Mouse (Mus musculus) hindbrain, embryonic 15.5 days (tissue): ENCODE results near the gene Pomt1. TPM values are rescaled to one million over a fixed set of nuclear protein-coding genes. Genes with fewer than 3 reads are reported as not detected.

Source experiments
- ATAC-seq: fragments of 200-750 bp; cut with Nextera tagmentation; 2 replicates; pipeline ENCODE4 v1.8.0; 2017; ENCODE audit warnings: low read depth, moderate number of reproducible peaks, moderate TSS enrichment; ENCODE audit not compliant: low FRiP score
- H3K27ac ChIP-seq: fragments of 300-500 bp; sonication (generic); replicated peaks from 2 replicates; pipeline ENCODE4 v1.5.1; 2015; ENCODE audit warnings: mild to moderate bottlenecking, inconsistent platforms
- H3K27me3 ChIP-seq: fragments of 300-500 bp; sonication (generic); 2 replicates; pipeline ENCODE4 v1.6.1; 2015; ENCODE audit warnings: control low read depth, inconsistent platforms
- H3K36me3 ChIP-seq: fragments of 300-500 bp; sonication (generic); 2 replicates; pipeline ENCODE4 v1.6.1; 2015; ENCODE audit warnings: control low read depth, inconsistent platforms
- H3K4me1 ChIP-seq: fragments of 300-500 bp; sonication (generic); replicated peaks from 2 replicates; pipeline ENCODE4 v1.6.1; 2015; ENCODE audit warnings: control low read depth, inconsistent platforms
- H3K4me2 ChIP-seq: fragments of 300-500 bp; sonication (generic); 2 replicates; pipeline ENCODE4 v1.6.1; 2015; ENCODE audit warnings: moderate library complexity, mild to moderate bottlenecking, inconsistent platforms
- H3K4me3 ChIP-seq: fragments of 300-500 bp; sonication (generic); 2 replicates; pipeline ENCODE4 v1.5.1; 2015; ENCODE audit warnings: mild to moderate bottlenecking, inconsistent platforms
- H3K9ac ChIP-seq: fragments of 300-500 bp; sonication (generic); 2 replicates; pipeline ENCODE4 v1.6.1; 2015; ENCODE audit warnings: inconsistent platforms
- H3K9me3 ChIP-seq: fragments of 300-500 bp; sonication (generic); 2 replicates; pipeline ENCODE4 v1.6.1; 2016; ENCODE audit warnings: control low read depth, inconsistent platforms
- WGBS: fragments of 180-500 bp; shearing (Covaris S2); methylation state at CpG from one replicate; pipeline ENCODE4 v1.1.7; 2015; 5-methylcytosine and 5-hydroxymethylcytosine counted together
- polyA plus RNA-seq: library from polyadenylated mRNA; unstranded; fragments of >200 nt; fragmentation: Nextera tagmentation; extraction: Ambion mirVana; gene quantifications from 2 replicates; pipeline ENCODE4 v1.2.1, GENCODE M21; 2015

Pomt1 gene
- polyA plus RNA-seq, 1 experiment from 2014 or later: 33.6 TPM

DNA sequence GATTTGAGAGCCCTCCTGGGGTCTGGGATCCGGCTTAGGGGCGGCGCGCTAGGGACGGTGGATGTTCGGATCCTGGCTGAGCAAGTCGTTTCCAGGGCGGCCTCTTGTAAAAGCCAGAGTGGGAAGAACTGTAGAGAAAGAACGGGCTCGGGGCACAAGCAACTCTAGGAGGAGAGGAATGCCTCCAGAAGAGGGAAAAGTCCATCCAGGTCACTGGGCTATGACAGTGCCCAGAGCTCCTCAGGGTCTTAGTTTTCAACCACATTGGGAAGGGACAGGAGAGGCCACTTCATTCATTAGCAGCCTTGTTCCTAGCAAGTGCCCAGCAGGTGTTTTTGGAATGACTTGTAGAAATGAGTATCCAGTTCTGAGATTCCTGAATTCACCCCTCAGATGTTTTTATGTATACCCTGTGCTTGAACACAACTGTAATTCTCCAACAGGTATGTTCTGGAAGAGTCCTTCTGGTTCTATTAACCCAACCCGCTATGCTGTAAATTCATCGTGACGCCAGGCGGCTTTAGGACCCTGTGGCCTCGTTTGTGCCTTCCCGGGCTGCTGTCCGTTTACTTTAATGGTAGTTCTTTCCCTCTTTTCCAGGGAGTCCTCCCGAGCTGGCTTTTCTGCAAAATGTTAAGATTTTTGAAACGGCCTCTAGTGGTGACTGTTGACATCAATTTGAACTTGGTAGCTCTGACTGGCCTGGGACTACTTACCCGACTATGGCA lies 534 bp downstream of the Pomt1 start:
- Histone ChIP-seq H3K9ac (peak overlapping the region; percentile 57), H3K4me3 (peak overlapping the region; percentile 64), H3K36me3 (peaks cover 23% of the 10 kb centered on the region), H3K27me3 (no peaks in the 10 kb centered on the region), H3K4me1 (peaks cover 25% of the 10 kb centered on the region), H3K4me2 (peak overlapping the region; percentile 93), H3K27ac (peak overlapping the region; percentile 83), H3K9me3 (no peaks in the 10 kb centered on the region)
- ATAC-seq: peak; percentile 36; the same call in 1 of the 2 replicates
- WGBS: under 1% methylated on average over 20 of the region's 20 CpGs

DNA sequence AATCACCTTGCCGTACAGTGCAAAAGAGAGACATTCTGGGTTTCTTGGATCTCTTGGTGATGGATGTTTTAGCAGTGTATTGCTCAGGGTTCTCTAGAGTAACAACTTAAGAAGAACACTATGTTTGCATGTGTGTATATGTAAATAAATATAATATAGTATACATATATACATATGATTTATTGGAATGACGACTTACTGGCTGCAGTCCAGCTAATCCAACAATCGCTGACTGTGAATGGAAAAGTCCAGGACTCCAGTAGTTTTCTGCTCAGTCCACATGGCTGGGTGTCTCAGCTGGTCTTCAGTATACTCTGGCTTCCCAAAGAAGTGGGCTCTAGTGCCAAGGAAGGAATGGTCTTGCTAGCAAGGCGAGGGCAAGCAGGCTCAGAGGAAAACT lies 1.2 kb downstream of the Pomt1 start:
- H3K9ac ChIP-seq: peak overlapping the region; percentile 57; the same call in 1 of the 2 replicates
- H3K4me3 ChIP-seq: peak overlapping the region; percentile 64
- 41% methylated on average over 4 of the region's 4 CpGs for WGBS
- no peak for ATAC-seq
- H3K4me2 ChIP-seq: peak overlapping the region; percentile 93
- peak overlapping the region; percentile 83; the same call in 1 of the 2 replicates for H3K27ac ChIP-seq
- no peaks in the 10 kb centered on the region for H3K9me3 ChIP-seq
- peaks cover 25% of the 10 kb centered on the region for H3K4me1 ChIP-seq
- peaks cover 22% of the 10 kb centered on the region for H3K36me3 ChIP-seq
- H3K27me3 ChIP-seq: no peaks in the 10 kb centered on the region

DNA sequence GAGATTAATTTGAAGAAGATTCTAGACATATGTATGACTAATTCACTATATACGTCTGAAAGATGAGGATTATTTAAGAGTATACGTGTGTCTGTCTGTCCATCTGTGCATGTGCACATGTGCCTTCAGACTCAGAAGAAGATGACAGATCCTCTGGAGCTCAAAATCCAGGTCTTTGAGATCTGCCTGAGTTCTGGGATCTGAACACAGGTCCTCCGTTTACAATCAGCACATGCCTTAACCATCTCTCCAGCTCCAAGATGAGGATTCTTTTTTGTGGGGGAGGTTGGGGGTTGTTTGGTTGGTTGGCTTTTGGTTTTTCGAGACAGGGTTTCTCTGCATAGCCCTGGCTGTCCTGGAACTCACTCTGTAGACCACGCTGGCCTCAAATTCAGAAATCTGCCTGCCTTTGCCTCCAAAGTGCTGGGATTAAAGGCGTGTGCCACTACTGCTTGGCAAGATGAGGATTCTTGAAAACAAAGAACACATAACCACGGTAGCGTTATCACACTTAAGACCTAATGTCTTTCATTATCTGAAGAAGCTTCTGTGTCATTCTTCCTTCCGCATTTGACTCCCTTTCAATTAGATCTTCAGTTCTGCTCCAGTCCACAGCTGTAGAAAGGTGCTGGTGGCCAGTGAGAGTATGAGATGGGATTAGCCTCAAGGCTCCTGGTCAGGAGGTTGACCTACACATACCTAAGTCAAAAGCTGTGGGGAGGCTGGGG lies 2.5 kb downstream of the Pomt1 start:
- no peak for ATAC-seq
- WGBS: 95% methylated on average over 9 of the region's 9 CpGs

DNA sequence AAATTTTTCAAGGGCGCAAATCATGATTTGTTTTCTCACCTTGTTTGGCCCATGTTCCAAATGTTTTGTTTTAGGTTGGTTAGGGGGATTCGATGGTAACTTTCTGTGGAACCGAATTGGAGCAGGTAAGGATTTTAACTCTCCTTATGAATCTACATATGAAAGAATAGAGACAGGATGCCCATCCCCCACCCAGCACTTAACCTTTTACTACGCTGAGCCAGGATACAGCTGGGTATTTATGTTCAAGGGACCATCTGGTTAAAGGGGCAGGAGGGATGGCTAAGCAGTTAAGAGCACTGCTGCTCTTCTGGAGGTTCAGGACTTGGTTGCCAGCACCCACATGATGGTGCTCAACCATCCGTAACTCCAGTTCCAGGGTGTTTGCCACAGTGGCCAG lies 4.2 kb downstream of the Pomt1 start:
- Histone ChIP-seq H3K4me3 (no peak overlapping the region), H3K36me3 (peaks cover 33% of the 10 kb centered on the region), H3K9ac (no peak overlapping the region), H3K4me2 (no peak overlapping the region), H3K27ac (no peak overlapping the region), H3K4me1 (peaks cover 16% of the 10 kb centered on the region), H3K9me3 (no peaks in the 10 kb centered on the region), H3K27me3 (no peaks in the 10 kb centered on the region)
- WGBS: 82% methylated on average over 5 of the region's 5 CpGs
- ATAC-seq: no peak

More for the DNA sequence above, 2.5 kb downstream of the Pomt1 start:
- Histone ChIP-seq H3K27me3 (no peaks in the 10 kb centered on the region), H3K36me3 (peaks cover 23% of the 10 kb centered on the region), H3K9me3 (no peaks in the 10 kb centered on the region), H3K4me2 (no peak overlapping the region), H3K27ac (no peak overlapping the region), H3K9ac (no peak overlapping the region), H3K4me3 (no peak overlapping the region), H3K4me1 (peaks cover 25% of the 10 kb centered on the region)

DNA sequence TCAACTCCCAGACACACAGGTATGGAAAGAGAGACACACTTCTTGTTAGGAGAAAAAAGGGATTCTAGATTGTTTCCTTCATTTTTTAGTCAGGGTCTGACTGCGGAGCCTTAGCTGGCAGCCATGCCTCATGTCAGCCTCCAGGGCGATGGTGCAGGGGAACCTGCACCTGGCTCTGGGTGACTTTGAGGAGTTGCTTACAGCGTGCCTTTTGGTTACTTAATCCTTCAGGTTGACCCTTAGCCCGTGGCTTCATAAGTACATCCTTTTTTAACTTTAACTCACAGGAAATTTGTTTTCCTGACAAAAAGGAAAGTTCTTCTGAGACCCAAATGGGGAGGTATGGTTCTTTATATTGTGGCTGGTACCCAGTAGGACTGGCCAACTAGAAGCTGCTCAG lies 6.6 kb downstream of the Pomt1 start:
- no peaks in the 10 kb centered on the region for H3K9me3 ChIP-seq
- no peaks in the 10 kb centered on the region for H3K27me3 ChIP-seq
- no peak overlapping the region for H3K27ac ChIP-seq
- 91% methylated on average over 4 of the region's 4 CpGs for WGBS
- ATAC-seq: no peak
- no peak overlapping the region for H3K9ac ChIP-seq
- no peak overlapping the region for H3K4me2 ChIP-seq
- H3K4me3 ChIP-seq: no peak overlapping the region
- peaks cover 2% of the 10 kb centered on the region; the same call in 1 of the 2 replicates for H3K4me1 ChIP-seq
- H3K36me3 ChIP-seq: peaks cover 44% of the 10 kb centered on the region

DNA sequence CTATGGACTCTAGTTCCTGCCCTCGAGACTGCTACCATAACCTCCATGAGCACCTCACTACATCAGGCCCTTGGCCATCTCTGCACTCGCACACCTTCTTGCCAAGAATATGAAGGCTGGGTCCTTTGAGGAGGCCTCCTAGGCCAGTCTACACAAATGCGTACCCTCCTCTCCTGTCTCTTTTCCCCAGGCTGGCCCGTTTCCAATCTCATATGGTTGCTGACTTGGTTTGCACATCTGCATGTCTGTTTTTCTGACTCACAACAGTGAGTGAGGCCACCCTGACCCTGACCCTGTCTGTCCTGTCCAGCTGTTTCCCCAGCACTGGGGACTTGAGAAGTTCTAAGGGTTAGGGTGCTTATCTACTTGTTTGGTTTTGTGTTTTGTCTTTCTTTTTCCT lies 10.4 kb downstream of the Pomt1 start:
- H3K36me3 ChIP-seq: peaks cover 55% of the 10 kb centered on the region
- no peak for ATAC-seq

DNA sequence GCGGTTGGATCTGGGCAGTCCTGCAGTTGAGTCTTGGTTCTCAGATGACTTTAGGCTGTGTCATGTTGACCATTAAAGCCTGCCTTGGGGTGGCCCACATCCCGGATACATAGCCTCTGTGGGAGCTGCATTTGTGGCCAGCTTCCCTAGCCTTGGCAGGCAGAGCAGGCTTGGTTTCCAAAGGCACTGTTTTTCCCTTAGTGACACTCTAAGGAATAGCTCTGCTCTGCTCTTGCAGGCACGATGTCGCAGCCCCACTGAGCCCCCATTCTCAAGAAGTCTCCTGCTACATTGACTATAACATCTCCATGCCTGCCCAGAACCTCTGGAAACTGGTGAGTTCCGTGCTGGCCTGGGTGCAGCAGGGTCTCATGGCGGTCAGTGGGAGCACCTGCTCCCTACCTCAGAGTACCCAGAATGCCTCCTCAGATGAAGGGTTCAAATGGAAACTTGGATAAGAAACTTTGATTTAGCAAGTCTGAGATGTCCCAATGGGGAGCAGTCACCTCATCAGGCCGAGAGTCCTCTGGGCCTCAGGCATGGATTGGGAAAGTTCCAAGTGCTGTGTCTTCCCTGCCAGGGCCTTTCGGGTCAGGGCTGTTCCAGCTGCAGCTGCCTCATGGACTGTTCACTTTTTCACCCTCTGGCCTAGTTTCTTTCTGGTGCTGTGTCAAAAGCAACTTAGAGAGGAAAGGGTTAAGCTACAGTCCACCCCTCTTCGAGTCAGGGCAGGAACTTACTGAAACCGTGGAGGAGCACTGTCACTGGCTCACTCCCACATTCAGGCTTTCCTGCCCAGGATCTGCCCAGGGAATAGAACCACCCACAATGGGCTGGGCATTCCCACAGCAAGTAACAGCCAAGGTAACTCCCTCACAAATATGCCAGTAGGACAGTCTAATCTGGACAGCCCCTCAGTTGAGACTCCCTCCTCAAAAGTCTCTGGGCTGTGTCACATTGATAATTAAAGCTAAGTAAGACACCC lies 12.3 kb downstream of the Pomt1 start:
- Histone ChIP-seq H3K4me3 (no peak overlapping the region), H3K9ac (no peak overlapping the region), H3K27ac (no peak overlapping the region), H3K27me3 (no peaks in the 10 kb centered on the region), H3K4me1 (no peaks in the 10 kb centered on the region), H3K36me3 (peaks cover 54% of the 10 kb centered on the region), H3K4me2 (no peak overlapping the region), H3K9me3 (no peaks in the 10 kb centered on the region)
- 85% methylated on average over 10 of the region's 10 CpGs for WGBS
- no peak for ATAC-seq

More for the DNA sequence above, 10.4 kb downstream of the Pomt1 start:
- H3K4me1 ChIP-seq: no peaks in the 10 kb centered on the region
- no peak overlapping the region for H3K4me2 ChIP-seq
- H3K4me3 ChIP-seq: no peak overlapping the region
- no peaks in the 10 kb centered on the region for H3K27me3 ChIP-seq
- no peak overlapping the region for H3K27ac ChIP-seq
- H3K9ac ChIP-seq: no peak overlapping the region
- 90% methylated on average over 4 of the region's 4 CpGs for WGBS
- H3K9me3 ChIP-seq: no peaks in the 10 kb centered on the region

DNA sequence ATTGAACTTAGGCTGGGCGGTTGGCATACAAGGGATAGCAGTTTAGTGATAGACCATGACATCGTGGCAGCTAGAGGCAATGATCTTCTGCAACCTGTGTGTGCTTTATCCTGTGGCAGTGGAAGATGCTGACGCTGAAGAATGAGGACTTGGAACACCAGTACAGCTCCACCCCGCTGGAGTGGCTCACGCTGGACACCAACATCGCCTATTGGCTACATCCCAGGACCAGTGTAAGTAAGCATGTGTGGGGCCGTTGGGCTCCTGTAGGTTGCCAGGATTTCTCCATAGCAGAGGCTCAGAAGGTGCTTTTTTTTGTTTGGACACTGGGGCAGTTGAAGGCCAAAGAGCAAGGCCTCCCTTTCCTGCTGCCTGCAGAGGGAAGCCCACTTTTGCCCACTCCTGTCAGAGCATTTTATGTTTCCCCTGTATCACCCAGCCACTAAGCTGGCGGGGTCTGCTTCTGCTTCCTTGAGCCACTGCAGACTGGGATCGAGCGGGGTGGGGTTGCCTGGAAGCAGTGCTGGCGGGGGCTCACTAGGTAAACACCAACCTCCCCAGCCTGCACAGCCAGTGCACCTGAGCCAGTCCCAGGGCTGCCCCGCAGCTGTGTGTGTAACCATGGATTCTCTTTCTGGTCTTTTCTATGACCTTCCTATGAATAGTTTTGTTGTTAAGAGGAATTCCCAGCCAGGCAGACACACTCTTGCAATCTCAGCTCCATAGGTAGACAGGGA lies 15.6 kb downstream of the Pomt1 start:
- no peak overlapping the region for H3K27ac ChIP-seq
- no peak overlapping the region for H3K4me2 ChIP-seq
- no peak overlapping the region for H3K4me3 ChIP-seq
- WGBS: 88% methylated on average over 12 of the region's 12 CpGs
- no peaks in the 10 kb centered on the region for H3K4me1 ChIP-seq
- ATAC-seq: no peak
- H3K36me3 ChIP-seq: peaks cover 60% of the 10 kb centered on the region
- H3K9ac ChIP-seq: no peak overlapping the region
- no peaks in the 10 kb centered on the region for H3K9me3 ChIP-seq
- H3K27me3 ChIP-seq: no peaks in the 10 kb centered on the region

DNA sequence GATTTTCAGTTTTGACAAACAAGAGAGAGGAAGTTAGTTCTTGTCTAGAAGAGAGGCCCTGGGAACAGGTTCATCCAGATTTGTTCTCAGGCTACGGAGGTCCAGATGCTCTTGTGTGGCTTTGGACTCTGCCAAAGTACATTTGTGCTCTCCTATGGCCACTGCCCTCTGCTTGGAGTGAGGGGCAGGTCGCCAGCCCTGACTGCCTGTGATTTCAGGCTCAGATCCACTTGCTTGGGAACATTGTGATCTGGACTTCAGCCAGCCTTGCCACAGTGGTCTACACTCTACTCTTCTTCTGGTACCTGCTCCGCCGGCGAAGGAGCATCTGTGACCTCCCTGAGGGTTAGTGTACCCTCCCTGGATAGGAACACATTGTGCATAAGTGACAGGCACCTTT lies 16.3 kb downstream of the Pomt1 start:
- no peak overlapping the region for H3K4me2 ChIP-seq
- no peaks in the 10 kb centered on the region for H3K27me3 ChIP-seq
- ATAC-seq: no peak
- H3K27ac ChIP-seq: no peak overlapping the region
- H3K36me3 ChIP-seq: peaks cover 61% of the 10 kb centered on the region
- H3K9ac ChIP-seq: no peak overlapping the region
- WGBS: 94% methylated on average over 5 of the region's 5 CpGs
- no peaks in the 10 kb centered on the region for H3K9me3 ChIP-seq
- H3K4me3 ChIP-seq: no peak overlapping the region
- H3K4me1 ChIP-seq: no peaks in the 10 kb centered on the region

DNA sequence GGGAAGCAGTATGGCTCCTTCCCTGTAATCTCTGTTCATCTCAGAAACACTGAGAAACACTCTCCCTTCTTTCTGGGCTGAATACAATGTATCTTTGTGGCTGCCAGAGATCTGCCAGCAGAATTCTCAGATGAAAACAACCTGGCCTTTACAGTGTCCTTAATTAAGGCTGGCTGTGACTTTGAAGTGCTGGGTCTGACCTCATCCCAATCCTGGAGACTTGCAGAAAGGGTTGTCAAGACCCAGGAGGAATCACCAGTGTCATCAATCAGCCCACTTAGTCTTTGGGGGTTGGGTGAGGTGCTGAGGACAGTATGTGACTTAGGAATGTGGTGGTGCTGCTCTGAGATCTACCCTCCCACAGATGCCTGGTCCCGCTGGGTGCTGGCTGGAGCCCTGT lies 17.0 kb downstream of the Pomt1 start:
- ATAC-seq: no peak
- H3K36me3 ChIP-seq: peaks cover 59% of the 10 kb centered on the region
- H3K4me2 ChIP-seq: no peak overlapping the region
- H3K9me3 ChIP-seq: no peaks in the 10 kb centered on the region
- WGBS: 100% methylated on average over 1 of the region's 1 CpGs
- no peaks in the 10 kb centered on the region for H3K27me3 ChIP-seq
- H3K9ac ChIP-seq: no peak overlapping the region
- no peak overlapping the region for H3K27ac ChIP-seq
- no peak overlapping the region for H3K4me3 ChIP-seq
- peaks cover 2% of the 10 kb centered on the region; the same call in 1 of the 2 replicates for H3K4me1 ChIP-seq

DNA sequence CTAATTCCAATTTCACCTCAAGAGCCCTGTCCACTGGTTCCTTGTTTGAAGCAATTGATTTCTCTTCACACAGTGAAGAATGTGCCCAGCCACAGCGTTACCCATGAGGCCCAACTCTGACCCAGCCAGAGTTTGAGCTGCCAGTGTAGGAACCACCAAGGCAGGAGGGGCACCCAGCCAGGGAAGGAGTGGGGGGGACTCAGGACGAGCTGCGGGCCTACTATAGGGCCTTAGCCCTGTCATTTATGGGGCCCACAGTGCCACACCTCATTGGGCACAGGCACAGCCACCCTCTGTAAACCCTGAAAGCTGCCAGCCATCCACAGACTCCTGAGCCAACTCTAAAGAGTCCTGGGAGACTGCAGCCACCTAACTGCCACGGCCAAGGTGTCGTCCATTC lies 18.2 kb downstream of the Pomt1 start:
- H3K4me3 ChIP-seq: no peak overlapping the region
- H3K4me1 ChIP-seq: peaks cover 13% of the 10 kb centered on the region
- no peak overlapping the region for H3K27ac ChIP-seq
- H3K36me3 ChIP-seq: peaks cover 55% of the 10 kb centered on the region
- no peaks in the 10 kb centered on the region for H3K27me3 ChIP-seq
- no peak overlapping the region for H3K9ac ChIP-seq
- ATAC-seq: no peak
- no peaks in the 10 kb centered on the region for H3K9me3 ChIP-seq
- 91% methylated on average over 5 of the region's 5 CpGs for WGBS
- H3K4me2 ChIP-seq: no peak overlapping the region
